Mouse (Mus musculus): Measurements from ENCODE around the gene Slc4a1. TPM values are rescaled to one million over a fixed set of nuclear protein-coding genes. Genes with fewer than 3 reads are reported as not detected.
"Not testable (repeated sequence)": the region's sequence is repeated elsewhere in the genome, so short reads cannot be mapped to it uniquely, and the experiment has no call there.

Slc4a1 gene
- polyA plus RNA-seq (2017; shearing (Covaris generic)): under 1 TPM in 1 of 3 experiments, not detected in 2; 0.08 TPM

GRCm38 (mm10) chr11:102366103-102366502 is at the start of gene Slc4a1:
Gene Slc4a1 (minus strand): TSS chr11:102366203.
- ATAC-seq: not testable (repeated sequence)

- ATAC-seq: no peak
These were observed 49.2 kb upstream of the Slc4a1 start for GRCm38 (mm10) chr11:102415034-102415802.

- ATAC-seq: no peak
These were observed 47.1 kb upstream of the Slc4a1 start for GRCm38 (mm10) chr11:102413059-102413458.

GRCm38 (mm10) chr11:102411704-102412103 is 45.7 kb upstream of the Slc4a1 start:
- ATAC-seq: no peak

GRCm38 (mm10) chr11:102411061-102411460 is 45.1 kb upstream of the Slc4a1 start:
- no peak for ATAC-seq

GRCm38 (mm10) chr11:102410345-102410744 is 44.3 kb upstream of the Slc4a1 start:
- not testable (repeated sequence) for ATAC-seq

- ATAC-seq: no peak
These were observed 43.9 kb upstream of the Slc4a1 start for GRCm38 (mm10) chr11:102409795-102410330.

- no peak for ATAC-seq
These were observed 43.1 kb upstream of the Slc4a1 start for GRCm38 (mm10) chr11:102408888-102409794.

GRCm38 (mm10) chr11:102408344-102408876 is 42.4 kb upstream of the Slc4a1 start:
- peak; percentile 89 for ATAC-seq

- peak; percentile 7 for ATAC-seq
These were observed 41.8 kb upstream of the Slc4a1 start, which contains the start of gene Slc25a39 for GRCm38 (mm10) chr11:102407834-102408215. Gene Slc25a39 (minus strand): TSS chr11:102407946.

- ATAC-seq: peak; percentile 56
These were observed 41.2 kb upstream of the Slc4a1 start for GRCm38 (mm10) chr11:102406900-102407833.

GRCm38 (mm10) chr11:102406401-102406800 is 40.4 kb upstream of the Slc4a1 start:
- no peak for ATAC-seq

GRCm38 (mm10) chr11:102405544-102406285 is 39.7 kb upstream of the Slc4a1 start:
- no peak for ATAC-seq

GRCm38 (mm10) chr11:102404161-102405010 is 38.4 kb upstream of the Slc4a1 start:
- no peak for ATAC-seq

- ATAC-seq: no peak
These were observed 37.7 kb upstream of the Slc4a1 start for GRCm38 (mm10) chr11:102403657-102404056.

- ATAC-seq: no peak
These were observed 36.0 kb upstream of the Slc4a1 start for GRCm38 (mm10) chr11:102401898-102402500.

GRCm38 (mm10) chr11:102400513-102401084 is 34.6 kb upstream of the Slc4a1 start:
- no peak for ATAC-seq

GRCm38 (mm10) chr11:102399610-102400072 is 33.6 kb upstream of the Slc4a1 start:
- no peak for ATAC-seq

GRCm38 (mm10) chr11:102399107-102399506 is 33.1 kb upstream of the Slc4a1 start:
- no peak for ATAC-seq

All from inflammation-experienced regulatory T-cells, adult 6 months (primary cell).